Mouse (Mus musculus): ENCODE results near the gene R3hdml.

DNA sequence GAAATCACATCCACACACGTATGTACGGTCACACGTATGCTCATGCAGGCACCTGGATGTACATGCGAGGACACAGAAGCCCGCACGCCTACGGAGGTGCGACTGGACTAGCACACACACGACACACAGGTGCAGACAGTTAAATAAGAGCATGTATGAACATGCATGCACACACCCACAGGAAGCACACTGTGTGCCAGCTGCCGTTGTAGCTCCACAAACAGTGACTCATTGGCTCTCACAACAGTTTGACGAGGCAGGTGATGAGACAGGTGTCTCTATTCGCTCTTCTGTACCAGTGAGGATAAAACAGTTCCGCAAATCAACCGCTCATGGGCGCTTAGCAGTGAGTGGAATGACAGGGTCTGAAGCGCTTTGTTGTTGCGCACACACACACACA, 1.5 kb upstream of the R3hdml start:
- TF ChIP-seq POLR2A (IDR thresholded peaks at IDR 0.05; ENCODE audit: low read depth, low read length) = no peak
- no peak for TF ChIP-seq EP300 (IDR thresholded peaks at IDR 0.05; ENCODE audit: low read length)
